Mouse (Mus musculus): Measurements from ENCODE around the gene Ercc8. TPM values are rescaled to one million over a fixed set of nuclear protein-coding genes. Genes with fewer than 3 reads are reported as not detected.

Gene Ercc8
- polyA plus RNA-seq, 3 experiments from 2014 or later, result 6.9 to 10.5 (median 10.4) TPM

GRCm38 (mm10) chr13:108157732-108158464 is 633 bp upstream of the Ercc8 start:
- peak; percentile 57 for ATAC-seq

GRCm38 (mm10) chr13:108159241-108159575 is 677 bp downstream of the Ercc8 start:
- ATAC-seq, result no peak

- no peak for ATAC-seq
These were observed 1.4 kb downstream of the Ercc8 start for GRCm38 (mm10) chr13:108159963-108160362.

- no peak for ATAC-seq
These were observed 5.4 kb downstream of the Ercc8 start for GRCm38 (mm10) chr13:108163912-108164311.

- no peak for ATAC-seq
These were observed 6.1 kb downstream of the Ercc8 start for GRCm38 (mm10) chr13:108164621-108165020.

GRCm38 (mm10) chr13:108170002-108170401 is 11.5 kb downstream of the Ercc8 start:
- ATAC-seq, result peak; percentile 71

GRCm38 (mm10) chr13:108170511-108170910 is 12.0 kb downstream of the Ercc8 start:
- no peak for ATAC-seq

- no peak for ATAC-seq
These were observed 21.1 kb downstream of the Ercc8 start for GRCm38 (mm10) chr13:108179618-108180017.

GRCm38 (mm10) chr13:108180821-108181220 is 22.3 kb downstream of the Ercc8 start:
- ATAC-seq, result no peak

- ATAC-seq, result no peak
These were observed 26.3 kb downstream of the Ercc8 start for GRCm38 (mm10) chr13:108184743-108185255.

GRCm38 (mm10) chr13:108185530-108185929 is 27.0 kb downstream of the Ercc8 start:
- ATAC-seq, result no peak

GRCm38 (mm10) chr13:108187994-108188393 is 29.5 kb downstream of the Ercc8 start:
- no peak for ATAC-seq

- ATAC-seq, result peak; percentile 78
These were observed 32.7 kb downstream of the Ercc8 start for GRCm38 (mm10) chr13:108191074-108191720.

GRCm38 (mm10) chr13:108195474-108195873 is 36.9 kb downstream of the Ercc8 start:
- no peak for ATAC-seq

GRCm38 (mm10) chr13:108204857-108205256 is 46.3 kb downstream of the Ercc8 start:
- ATAC-seq, result no peak

- ATAC-seq, result no peak
These were observed 48.9 kb downstream of the Ercc8 start for GRCm38 (mm10) chr13:108207447-108207846.

- ATAC-seq, result no peak
These were observed 49.6 kb downstream of the Ercc8 start for GRCm38 (mm10) chr13:108208090-108208489.

- ATAC-seq, result no peak
These were observed 52.4 kb downstream of the Ercc8 start for GRCm38 (mm10) chr13:108210960-108211359.

- no peak for ATAC-seq
These were observed 54.0 kb downstream of the Ercc8 start for GRCm38 (mm10) chr13:108212397-108213018.

GRCm38 (mm10) chr13:108214081-108214484 is 55.6 kb downstream of the Ercc8 start, which contains the start of gene Elovl7:
Gene Elovl7 (plus strand): TSS chr13:108214404.
- ATAC-seq, result peak; percentile 86

GRCm38 (mm10) chr13:108214485-108215107 is 56.1 kb downstream of the Ercc8 start:
- ATAC-seq, result peak; percentile 32

GRCm38 (mm10) chr13:108215231-108215780 is 56.8 kb downstream of the Ercc8 start:
- ATAC-seq, result peak; percentile 2

- ATAC-seq, result no peak
These were observed 61.2 kb downstream of the Ercc8 start for GRCm38 (mm10) chr13:108219773-108220172.

All from inflammation-experienced regulatory T-cells, adult 6 months (primary cell).